Mouse (Mus musculus) urinary bladder, postnatal 25 days (tissue): ENCODE measurements around the gene Rnf216.
A peak's percentile ranks its signal among the peaks of the same experiment; 100 is the strongest.

ENCODE experiments used
- DNase-seq: peaks from one replicate; pipeline ENCODE4 v3.0.0; 2022; ENCODE audit warnings: low spot score

The Rnf216 gene

DNA sequence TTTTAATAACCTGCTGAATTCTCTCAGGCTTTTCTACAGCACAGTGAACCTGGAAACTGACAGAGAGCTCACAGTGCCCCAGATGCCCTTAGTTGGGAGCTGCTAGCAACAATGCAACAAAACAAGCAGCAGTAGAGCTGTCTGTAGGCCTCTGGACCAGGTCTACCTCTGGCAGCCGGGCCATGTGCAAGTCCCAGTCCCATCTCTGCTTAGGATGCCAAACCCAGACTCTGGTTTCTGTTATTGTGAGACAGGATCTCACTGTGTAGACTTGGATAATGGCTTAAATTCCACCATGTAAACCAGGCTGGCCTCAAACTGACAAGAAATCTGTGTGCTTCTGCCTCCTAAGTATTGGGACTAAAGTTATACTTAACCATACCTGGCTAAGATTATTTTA, 11.2 kb downstream of the Rnf216 start:
- DNase-seq: no peak

DNA sequence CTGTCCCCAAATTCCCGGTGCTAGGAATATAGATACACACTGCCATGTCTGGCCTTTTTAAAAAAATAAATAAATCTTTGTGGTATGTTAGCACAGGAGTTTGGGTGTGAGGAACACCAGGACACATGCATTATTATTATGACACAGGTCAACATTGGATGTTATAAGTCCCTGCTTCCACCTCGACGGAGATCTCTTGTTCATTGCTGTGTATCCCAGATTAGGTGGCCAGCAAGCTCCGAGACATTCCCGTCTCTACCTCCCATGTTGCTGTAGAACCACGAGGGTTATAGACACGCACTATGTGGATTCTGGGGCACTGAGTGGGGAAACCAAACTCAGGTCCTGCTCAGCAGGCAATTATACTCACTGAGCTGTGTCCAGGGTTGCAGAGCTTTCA, 17.5 kb downstream of the Rnf216 start:
- no peak for DNase-seq

DNA sequence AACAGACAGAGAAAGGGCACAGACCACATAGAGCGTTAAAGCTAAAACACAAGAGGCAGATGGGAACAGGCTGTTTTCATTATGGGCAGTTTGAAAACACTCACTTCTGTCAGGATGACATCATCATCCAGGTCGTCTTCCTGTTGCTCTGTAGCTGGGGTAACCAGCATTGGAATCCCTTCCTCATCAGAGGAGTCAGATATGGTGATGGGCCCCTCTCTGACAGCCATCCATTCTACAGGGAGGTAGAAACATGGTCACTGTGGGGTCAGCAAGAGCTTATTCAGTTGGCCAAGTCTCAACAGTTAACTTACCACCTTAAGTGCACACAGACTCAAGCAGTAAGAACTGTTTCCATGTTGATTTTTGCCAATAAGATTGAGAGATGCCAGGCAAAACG, 19.9 kb downstream of the Rnf216 start:
- DNase-seq: no peak

DNA sequence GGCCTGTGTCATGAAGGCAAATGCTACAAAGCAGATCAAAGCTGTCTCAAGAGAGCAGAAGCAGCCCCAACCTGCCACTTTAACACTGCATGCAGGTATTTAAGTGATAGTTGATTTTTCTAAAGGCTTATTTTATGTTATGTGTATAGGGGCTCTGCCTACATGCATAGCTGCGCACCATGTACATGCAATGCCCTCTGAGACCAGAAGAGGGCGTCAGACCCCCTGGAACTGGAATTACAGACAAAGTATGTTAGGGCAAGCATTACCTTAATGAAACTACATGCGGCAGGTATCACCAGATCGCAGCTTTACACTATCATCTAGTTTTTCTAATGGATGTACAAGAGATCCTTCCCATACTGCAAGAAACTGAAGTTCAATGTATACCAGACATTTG, 27.9 kb downstream of the Rnf216 start:
- peak; percentile 16 for DNase-seq

DNA sequence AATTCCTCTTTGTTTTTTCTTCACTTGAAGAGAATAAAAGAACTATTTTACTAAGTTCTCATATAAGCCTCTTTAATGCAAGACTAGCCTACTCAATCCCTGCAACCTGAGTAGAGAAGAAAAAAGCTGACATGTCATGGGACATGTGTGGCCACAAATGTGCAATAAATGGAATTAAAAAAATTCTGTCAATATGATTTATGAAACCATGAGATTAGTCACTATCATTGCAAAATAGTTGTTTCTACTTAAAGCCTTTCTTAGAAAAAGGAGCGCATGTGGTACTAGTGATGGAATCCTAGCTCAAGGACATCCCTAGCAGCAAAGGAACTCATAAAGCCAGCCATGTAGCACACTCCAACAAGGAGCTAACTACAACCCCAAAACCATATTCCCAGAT, 33.0 kb downstream of the Rnf216 start:
- no peak for DNase-seq

DNA sequence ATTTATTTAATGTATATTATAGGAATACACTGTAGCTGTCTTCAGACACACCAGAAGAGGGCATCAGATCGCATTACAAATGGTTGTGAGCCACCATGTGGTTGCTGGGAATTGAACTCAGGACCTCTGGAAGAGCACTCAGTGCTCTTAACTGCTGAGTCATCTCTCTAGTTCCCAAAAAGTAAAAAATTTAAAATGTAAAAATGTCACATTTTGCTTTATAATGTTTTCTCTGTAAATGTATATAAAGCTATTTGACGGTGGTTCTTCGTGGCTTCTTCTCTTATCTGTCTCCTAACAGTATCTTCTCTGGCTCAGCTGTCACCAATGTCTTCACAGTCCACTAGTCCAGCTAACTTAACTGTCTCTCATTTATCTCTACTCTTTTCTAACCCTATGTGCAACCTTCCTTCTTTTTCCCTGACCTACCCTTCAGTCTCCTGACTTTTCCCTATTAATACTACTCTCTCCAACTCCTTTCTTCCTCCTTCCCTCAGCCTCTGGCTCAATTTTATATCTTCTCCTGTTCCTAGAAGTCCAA, 36.1 kb downstream of the Rnf216 start:
- DNase-seq: no peak

DNA sequence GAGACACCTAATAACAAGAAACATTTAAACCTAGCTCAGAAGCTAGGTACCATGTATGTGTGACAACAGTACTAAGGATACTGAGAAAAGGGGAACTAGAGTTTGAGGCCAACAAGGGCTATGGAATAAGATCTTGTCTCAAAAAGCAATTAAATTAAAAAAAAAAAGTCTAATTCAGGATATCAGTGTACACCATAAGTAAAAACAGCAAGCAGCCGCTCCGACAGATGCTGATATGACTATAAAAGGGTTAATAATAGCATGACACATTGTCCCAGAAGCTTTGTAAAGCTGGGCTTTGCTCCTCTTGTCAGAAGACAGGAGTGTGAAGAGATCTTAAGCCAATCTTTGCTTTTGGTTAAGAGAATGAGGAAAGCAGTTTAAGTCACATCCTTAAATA, 36.8 kb downstream of the Rnf216 start:
- no peak for DNase-seq

DNA sequence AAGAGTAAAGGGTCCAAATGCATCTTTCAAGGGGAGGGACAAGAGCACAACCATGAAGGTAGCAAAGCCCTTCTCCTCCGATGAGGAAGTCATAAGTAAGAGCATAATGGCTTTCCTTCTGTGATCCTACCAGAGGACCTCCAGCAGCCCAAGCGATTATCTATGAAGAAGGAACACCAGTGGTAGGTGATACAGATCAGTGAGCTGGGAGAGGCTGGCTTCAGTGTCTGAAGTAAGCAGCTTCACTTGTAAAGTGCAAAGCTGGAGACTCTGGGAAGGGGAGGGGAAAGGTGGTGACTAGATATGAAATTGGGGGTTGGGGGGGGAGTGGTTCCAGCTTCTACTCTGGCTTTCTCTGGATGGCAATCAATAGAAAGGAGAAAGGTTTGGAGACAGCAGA, 43.7 kb downstream of the Rnf216 start:
- no peak for DNase-seq

DNA sequence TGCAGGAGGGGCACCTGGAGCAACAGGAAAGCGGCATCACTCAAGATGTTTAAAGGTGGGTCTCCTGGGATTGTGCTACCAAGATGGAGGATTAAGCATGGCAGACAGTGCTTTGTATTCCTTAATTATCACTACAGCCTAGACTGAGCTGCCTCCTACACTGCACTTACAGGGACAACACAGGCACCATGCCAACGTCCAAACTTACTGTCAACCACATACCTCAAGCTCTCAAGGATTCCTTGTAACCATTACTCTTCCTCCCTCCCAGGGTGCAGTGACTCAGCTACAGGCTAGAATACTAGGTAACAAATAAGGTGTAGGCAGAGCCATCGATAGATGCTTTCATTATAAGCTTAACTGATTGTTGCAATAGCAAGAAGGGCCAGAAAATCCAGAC, 44.4 kb downstream of the Rnf216 start:
- no peak for DNase-seq

DNA sequence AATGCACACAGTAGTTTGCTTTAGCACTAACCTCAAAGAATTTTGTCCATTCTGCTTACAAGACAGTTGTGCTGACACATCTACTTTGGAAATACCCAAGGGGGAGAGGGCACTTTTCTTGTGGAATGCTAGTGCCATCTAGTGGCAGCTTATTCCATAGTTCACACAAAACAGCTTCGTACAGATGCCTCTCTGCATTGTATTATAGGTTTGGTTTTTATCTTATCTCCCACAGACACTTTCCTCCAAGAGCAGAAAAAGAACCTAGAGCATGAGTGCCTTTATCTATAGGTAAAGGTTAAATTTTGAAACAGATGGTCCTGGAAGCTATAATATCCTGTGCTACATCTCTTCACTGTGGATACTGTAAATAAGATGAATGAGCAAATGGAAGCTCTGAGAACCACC, 46.2 kb downstream of the Rnf216 start:
- DNase-seq: peak; percentile 45

DNA sequence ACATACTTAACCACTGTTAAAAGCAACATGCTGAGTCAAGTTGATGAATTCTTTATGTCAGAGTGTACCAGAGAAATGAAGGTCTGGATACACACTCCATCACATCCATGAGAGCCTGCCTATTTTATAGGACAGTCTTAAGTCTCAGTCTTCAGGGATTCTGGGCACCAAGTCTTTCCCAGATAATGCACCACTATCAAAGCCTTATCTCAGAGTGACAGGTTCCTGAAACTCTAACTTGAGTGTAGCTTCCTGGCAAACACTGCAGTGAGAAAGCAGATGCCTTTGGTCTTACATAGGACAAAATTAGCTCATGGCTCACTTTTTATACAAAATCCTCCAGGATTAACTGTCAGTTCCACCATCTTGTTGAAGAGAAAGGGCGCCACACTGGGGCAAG, 46.7 kb downstream of the Rnf216 start:
- DNase-seq: no peak

DNA sequence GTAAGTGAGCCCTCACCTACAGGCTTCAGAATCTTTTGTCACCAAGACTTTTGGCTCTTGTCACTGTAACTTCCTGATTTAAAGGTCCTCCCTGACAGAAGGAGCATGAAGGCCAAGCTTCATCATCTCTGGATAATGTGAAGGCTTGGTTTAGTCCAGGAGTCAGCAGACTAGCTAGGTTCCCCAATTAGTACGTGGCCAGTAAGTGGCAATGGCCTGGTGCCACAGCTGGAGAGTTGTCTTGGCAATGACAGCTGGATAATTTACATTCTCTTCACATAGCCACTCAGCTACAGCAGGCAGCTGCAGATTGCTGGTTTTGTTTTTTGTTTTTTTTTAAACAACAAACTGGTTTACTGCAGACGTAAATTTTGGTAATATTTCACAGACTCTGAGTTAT, 47.6 kb downstream of the Rnf216 start:
- DNase-seq: no peak

DNA sequence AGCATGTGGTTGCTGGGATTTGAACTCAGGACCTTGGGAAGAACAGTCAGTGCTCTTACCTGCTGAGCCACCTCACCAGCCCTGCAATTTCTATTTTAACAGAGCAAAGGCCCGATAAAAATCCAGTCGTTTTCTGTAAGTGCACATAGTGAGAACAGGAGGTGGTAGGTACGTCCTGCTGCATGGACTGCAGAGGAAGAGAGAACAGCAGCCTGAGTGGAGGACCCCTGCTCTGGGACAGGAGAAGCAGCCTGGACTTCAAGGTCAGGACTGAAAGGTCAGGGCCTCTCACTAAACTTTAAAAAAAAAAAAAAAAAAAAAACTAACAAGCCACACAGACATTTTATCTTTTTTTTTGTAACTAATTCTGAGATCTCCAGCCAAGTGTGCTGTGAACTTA, 50.5 kb downstream of the Rnf216 start:
- no peak for DNase-seq

DNA sequence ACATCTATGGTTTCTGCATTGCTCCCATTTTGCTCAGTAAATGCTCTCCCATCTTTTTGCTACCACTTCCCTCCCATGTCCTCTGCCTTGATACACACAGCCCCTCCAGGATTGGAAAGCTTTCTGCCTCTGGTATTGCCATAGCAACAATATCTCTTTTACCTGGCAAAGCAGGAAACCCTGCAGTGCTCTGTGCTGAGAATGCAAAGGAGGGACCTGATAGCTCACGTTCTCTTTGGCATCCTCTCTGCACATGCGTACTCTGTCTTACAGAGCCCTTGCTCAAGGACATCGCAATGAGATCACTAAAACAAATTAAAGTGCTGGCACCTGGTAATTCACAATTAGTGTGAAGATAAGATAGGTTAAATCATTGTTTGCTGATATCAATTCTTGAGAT, 51.3 kb downstream of the Rnf216 start:
- no peak for DNase-seq

DNA sequence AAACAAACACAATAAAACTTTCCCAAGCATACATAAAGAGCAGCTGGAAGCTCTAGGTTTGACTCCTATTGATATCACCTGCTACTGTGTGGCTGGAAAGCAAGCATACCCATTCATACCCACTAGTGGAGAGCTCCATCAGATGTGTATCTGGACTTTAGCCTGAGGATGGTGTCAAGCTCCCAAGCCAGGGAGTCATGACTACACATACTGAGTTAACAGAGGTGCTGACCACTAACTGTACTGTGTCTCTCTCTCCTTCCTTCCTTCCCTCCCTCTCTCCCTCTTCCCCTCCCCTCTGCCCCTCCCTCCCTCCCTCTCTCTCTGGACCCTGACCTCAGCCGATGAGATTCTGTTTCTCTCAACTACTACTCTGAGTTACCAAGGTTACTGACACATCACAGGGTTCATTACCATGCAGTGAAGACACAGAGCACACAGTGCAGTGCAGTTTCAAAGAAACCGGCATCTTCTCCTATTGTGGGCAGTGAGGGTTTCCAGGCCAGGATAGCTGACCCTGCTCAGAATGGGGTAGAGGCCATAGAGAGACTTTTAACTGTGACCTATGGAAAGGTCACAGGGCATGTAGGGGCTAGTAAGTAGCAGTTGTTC, 51.9 kb downstream of the Rnf216 start:
- no peak for DNase-seq

DNA sequence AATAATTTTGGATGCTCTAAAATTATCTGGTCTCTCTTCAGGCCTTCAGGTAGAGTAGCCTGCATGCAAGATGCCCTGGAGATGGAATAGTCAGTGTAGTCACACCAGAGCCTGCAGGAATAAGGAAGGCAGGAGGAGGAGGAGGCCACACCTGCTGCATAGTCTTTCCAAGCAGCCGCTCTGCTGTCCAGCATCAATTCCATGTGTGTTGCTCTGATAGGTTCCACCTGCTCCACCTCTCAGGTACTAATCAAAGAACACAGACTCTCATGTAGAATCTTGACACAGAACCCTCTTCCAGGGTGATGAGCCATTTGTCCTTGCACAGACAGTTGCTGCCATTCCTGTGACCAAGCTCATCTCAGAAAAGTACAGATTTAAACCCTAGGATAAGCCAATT, 52.8 kb downstream of the Rnf216 start:
- DNase-seq: no peak

DNA sequence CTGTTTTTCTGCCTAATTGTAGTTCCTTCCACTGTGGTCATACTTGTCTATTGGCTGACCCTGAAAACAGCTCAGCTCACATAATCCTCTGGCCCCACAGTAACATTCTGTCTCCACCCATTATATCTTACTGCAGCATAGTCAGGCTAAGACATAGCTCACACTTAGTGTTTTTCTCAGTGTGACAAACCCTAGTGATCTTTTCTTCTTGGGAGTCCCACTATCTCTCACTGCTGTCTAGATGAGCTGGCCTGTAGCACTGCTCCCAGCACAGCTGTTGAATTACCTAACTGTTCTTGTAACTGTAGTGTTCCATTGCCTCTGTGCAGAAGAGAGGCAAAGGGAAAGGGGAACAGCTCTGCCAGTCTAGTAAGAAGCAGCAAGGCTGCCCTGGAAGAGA, 53.6 kb downstream of the Rnf216 start:
- DNase-seq: no peak

DNA sequence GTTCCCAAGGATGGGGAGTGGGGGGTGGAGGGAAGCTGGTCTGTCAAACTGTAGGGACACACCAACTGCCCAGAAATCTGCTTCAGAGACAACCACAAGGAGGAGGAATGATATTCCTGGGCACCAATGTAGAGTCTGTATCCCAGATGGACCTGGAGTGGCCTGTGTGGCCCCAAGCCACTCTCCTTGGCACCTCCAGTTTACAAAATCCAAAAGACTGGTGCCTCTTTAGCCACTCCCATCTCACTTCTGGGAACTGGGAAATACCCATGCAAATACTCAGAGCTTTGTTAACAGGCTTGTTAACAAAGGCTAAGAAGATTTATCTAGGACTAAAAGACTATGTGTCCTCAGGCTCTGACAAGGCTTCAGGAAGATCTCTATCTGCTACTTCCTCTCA, 54.1 kb downstream of the Rnf216 start:
- no peak for DNase-seq

DNA sequence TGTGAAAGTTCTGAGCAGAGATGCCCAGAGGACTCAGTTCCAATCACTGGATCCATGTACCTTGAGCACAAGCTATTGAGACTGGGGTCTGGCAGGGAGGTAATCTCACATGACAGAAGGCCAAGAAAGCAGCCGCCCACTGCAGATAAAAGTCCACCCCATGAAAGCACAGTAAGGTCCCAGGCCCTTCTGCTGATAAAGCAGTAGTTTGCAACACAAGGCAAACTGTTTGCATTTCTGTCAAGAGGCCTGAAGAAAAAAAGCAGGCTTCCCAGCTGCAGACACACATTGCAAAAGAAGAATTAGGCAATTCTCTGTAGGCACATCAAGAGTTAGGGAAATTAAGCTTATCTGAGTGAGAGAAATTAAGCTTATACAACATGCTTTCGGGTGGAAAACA, 54.6 kb downstream of the Rnf216 start:
- no peak for DNase-seq

DNA sequence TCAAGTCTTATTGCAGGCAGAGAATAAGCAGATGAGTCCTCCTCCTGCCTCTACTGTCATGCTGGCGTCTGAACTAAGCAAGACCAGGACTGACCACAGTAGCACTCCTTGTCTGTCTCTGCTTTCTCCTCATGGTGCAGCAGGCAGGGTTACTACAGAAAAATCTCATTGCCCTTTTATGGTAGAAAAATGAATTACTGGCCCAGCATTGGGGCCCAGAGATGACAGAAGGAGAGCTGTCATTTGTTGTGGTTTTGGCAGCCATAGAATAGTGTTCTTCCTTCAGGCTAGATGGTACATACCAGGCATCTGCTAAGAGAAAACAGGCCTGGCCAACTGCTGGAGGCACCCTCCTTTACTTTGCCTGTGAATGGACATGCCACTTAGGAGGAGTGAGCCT, 55.0 kb downstream of the Rnf216 start:
- no peak for DNase-seq

DNA sequence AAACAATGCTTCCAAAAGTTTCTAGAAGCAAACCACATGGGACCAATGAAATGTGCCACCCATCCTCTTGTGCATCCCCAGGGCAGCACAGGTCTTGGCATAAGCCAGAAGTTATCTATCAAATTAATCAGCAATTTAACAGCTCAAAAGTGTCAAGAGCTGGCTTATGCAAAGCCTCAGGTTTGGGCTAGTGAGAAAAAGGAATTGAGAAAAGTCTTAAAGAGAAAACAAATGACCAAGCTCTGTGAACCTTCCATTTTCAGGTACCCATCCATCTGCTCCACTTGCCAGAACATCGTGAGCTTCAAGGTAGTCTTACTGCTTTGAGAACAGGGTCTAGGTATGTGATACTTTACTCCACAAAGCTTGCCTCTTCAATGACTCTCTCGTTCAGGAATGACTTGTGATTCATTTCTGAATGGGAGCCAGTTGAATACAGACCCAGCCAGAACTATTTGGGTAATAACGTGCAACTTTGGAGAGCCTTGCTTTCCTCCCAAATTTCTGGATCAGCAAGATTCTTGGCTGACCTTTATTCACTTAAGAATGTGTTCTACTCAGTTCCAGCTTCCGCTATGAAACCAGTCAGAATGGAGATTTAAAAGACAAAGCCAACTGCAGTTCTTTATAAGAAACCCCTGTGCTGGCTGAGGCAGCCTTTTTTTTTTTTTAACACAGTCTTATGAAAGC, 56.5 kb downstream of the Rnf216 start:
- DNase-seq: no peak

DNA sequence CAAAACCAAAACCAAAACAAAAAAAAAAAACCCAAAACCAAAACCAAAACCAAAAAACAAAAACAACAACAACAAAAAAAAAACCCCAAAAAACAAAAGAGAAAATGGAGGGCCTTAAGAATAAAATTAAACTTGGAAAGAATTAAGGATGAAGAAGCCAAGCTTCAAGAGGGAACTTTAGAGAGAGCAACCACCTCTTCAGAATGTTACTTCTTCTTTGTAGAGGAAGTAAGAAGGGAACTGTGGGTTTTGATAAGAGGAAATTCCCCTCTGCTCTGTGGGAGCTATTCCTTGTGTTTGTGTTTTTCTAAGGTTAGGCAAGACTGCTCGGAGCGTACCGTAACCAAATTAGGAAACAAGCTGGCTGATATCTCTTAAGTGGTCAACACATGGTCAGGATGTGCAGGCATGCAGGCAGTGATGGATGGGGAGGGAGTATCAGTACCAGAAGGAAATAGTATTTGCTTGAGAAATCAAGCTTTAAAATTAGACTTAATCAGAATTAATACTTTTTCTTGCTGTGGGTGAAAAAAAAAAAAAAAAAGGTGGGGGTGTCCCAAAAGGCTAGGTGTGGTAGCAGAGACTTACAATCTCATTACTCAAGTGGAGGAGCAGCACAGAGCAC, 57.2 kb downstream of the Rnf216 start:
- DNase-seq: no peak

DNA sequence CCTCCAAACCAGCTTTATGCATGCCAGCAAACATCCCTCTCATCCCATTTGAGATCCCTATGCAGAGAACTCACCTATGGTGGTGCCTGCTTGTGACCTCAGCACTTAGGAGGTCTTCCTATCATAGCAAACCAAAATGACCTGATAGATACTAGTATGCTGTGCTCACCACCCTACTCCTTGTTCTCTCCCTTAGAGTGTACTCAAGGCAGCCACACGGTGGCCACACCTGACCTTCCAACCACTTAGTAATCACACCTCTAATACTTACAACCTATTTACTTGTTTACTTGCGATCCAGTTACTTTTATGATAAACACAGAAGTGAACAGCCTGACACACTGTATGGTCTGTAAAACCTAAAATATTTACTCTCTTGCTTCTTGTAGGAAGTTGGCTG, 58.1 kb downstream of the Rnf216 start:
- no peak for DNase-seq
